Mouse (Mus musculus): ENCODE data around the gene Pigo. TPM values are rescaled to one million over a fixed set of nuclear protein-coding genes. Genes with fewer than 3 reads are reported as not detected.

The Pigo gene
- polyA plus RNA-seq, 1 experiment from 2014 or later, result 26.0 TPM

DNA sequence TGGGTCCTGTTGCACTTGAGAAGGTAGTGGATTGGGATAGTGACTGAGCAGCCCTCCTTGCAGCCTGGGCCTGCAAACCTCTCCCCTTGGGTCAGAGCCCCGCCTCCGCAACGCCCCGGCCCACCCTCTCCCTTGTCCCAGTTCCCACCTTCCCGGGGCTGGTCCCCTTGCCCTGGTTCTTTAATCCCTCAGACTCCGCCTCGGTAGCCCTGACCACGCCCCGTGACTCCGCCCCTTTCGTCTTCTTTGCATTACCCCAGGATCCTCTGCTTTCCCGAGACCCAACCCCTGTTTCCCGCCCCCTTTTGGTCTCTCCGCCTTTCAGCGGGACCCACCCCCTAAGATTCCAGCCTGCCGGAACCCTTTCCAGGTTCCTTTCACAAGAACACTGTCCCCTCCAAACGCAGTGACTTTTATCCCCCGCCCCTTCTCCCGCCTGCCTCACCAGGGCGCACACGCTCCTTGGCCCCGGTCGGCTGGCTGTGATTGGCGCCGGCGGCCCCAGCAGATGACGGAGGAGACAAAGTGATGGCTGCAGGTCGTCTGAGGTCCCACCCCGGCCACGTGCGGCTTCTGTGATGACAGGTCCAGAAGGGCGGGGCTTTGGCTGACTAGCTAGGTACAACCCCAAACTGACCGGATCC is 20.2 kb upstream of the Pigo start, which contains the start of gene Fam214b:
Gene Fam214b, minus strand, starts transcription at position 562 of the 644 bp plus-strand sequence.
- Histone ChIP-seq H3K27ac (peak within 1 kb of the TSS; percentile 28; the same call in 1 of the 2 replicates), H3K27me3 (no peaks in the 10 kb centered on the region), H3K36me3 (no peaks in the 10 kb centered on the region), H3K9me3 (no peaks in the 10 kb centered on the region), H3K4me1 (peaks cover 18% of the 10 kb centered on the region), H3K9ac (peak within 1 kb of the TSS; percentile 65), H3K4me2 (replicated peaks) (peak within 1 kb of the TSS; percentile 86), H3K4me3 (peak within 1 kb of the TSS; percentile 60)
- WGBS, result under 1% methylated on average over 33 of the region's 33 CpGs
- ATAC-seq (ENCODE audit: low FRiP score, low read depth), result peak; percentile 95

DNA sequence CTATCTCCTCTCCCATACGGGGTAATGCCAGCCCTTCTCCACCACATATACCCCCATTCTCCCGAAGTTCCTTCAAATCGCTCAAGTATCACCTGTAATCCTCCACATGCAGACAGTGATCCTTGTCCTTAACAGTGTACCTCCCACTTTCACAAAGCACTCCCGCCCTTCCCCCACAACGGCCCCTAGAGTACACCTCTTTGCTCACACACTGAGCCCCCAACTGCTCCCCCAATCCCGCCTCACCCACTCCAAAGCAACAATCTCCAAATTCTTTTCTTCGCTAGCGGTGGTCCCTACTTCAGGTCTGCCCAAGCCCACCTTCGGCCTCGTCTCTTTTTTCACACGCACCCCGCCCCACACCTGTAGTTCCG is 19.7 kb upstream of the Pigo start:
- Histone ChIP-seq H3K36me3 (no peaks in the 10 kb centered on the region), H3K27me3 (no peaks in the 10 kb centered on the region), H3K27ac (peak overlapping the region; percentile 28; the same call in 1 of the 2 replicates), H3K9ac (peak overlapping the region; percentile 55), H3K9me3 (no peaks in the 10 kb centered on the region), H3K4me3 (peak overlapping the region; percentile 60), H3K4me1 (peaks cover 22% of the 10 kb centered on the region), H3K4me2 (replicated peaks) (peak overlapping the region; percentile 86)
- peak; percentile 8 for ATAC-seq (ENCODE audit: low FRiP score, low read depth)
- WGBS, result 8% methylated on average over 13 of the region's 13 CpGs

DNA sequence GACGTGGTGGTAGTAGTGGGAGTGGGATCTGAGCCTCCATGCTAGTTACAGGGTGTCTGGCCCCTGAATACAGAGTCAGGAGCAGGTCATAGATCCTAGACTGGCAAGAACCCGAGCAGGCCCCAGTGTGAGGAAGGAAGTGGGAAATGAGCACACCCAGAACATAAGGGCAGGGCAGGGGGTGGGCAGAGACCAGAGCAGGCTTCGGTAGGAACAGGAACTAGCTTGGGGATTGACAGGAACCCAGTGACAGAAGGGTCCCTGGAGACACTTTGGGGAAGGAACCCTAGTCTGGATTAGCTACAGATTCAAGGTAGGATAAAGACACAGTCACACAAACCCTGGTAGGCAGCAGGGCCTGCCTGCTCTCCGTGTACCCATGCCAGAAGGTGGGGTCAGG is 19.1 kb upstream of the Pigo start:
- no peak overlapping the region; the same call in 1 of the 2 replicates for H3K27ac ChIP-seq
- H3K27me3 ChIP-seq, result no peaks in the 10 kb centered on the region
- H3K9ac ChIP-seq, result peak overlapping the region; percentile 55
- WGBS, result 20% methylated on average over 4 of the region's 4 CpGs
- no peak for ATAC-seq (ENCODE audit: low FRiP score, low read depth)
- peak overlapping the region; percentile 60 for H3K4me3 ChIP-seq
- peak overlapping the region; percentile 86 for H3K4me2 ChIP-seq (replicated peaks)
- peaks cover 22% of the 10 kb centered on the region for H3K4me1 ChIP-seq
- H3K36me3 ChIP-seq, result no peaks in the 10 kb centered on the region
- no peaks in the 10 kb centered on the region for H3K9me3 ChIP-seq

DNA sequence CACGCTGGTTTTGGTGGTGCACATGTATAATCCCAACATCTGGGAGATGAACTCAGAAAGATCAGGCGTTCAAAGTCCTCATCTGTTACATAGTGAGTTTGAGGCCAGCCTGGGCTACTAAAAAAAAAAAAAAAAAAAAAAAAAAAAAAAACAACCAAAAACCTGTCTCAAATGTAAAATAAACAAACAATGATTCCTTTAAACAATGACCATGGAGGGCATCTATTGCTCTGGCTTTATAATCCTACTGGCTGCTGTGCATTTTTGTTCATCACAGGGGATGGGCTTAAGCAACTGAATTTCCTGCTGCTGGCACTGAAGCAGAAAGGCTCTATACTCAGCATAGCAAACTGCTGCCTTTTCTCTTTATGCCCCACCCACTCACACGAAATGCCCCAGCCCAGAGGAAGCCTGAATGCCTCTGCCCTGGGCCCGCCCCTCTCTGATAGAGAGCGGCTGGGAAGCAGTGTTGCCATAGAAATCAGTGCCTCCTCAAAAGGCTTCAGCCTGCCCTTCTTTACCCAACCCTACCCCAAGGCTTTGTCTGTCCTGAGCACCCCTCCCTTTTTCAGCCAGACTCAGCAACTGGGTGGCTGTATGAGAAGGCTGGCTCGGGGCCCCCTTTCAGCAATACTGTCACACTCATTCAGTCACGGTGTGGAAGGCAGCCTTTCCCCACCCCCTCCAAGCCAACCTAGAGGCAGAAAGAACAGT is 18.2 kb upstream of the Pigo start:
- ATAC-seq (ENCODE audit: low FRiP score, low read depth), result no peak

DNA sequence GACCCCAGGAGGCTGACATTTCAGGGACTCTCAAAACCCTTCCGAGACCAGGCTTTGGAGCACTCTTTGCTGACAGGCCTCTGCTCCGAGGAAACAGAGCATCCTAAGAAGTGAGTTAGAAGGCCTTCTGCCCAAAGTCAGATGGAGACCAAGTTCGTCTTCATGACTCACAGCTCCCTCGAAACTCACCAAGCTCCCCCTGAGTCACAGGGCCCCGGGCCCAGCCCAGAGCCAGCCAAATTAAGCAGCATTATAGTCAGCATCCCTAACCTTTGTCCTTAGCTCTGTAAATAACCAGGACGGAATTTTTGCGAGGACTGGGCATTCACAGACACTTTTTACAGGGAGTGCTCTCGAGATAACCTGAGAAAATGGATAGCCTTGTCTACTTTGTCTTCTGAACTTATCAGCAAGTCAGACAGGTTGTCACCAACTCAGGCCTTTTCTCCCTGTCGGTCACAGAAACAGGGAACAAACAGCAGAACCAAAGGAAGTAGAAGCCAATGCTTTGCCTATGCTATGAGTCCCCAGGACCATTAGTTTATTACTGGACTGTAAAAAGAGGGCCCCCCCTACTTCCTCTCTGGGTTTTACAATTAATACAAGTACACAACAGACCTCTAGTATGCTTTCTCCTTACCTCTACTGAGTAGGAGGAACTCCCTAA is 15.4 kb upstream of the Pigo start:
- 71% methylated on average over 9 of the region's 9 CpGs for WGBS
- H3K9ac ChIP-seq, result no peak overlapping the region
- peak overlapping the region; percentile 6; the same call in 1 of the 2 replicates for H3K27ac ChIP-seq
- no peak for ATAC-seq (ENCODE audit: low FRiP score, low read depth)
- no peak overlapping the region for H3K4me3 ChIP-seq
- no peaks in the 10 kb centered on the region for H3K9me3 ChIP-seq
- peaks cover 41% of the 10 kb centered on the region for H3K4me1 ChIP-seq
- H3K36me3 ChIP-seq, result peaks cover 9% of the 10 kb centered on the region
- H3K27me3 ChIP-seq, result no peaks in the 10 kb centered on the region
- H3K4me2 ChIP-seq (replicated peaks), result no peak overlapping the region

More for the DNA sequence above, 18.2 kb upstream of the Pigo start:
- H3K9ac ChIP-seq, result peak overlapping the region; percentile 1; the same call in 1 of the 2 replicates
- 29% methylated on average over 7 of the region's 7 CpGs for WGBS
- H3K4me1 ChIP-seq, result peaks cover 31% of the 10 kb centered on the region
- no peaks in the 10 kb centered on the region for H3K36me3 ChIP-seq
- H3K27me3 ChIP-seq, result no peaks in the 10 kb centered on the region
- no peak overlapping the region for H3K4me3 ChIP-seq
- H3K27ac ChIP-seq, result no peak overlapping the region
- H3K9me3 ChIP-seq, result no peaks in the 10 kb centered on the region
- peak overlapping the region; percentile 86 for H3K4me2 ChIP-seq (replicated peaks)

DNA sequence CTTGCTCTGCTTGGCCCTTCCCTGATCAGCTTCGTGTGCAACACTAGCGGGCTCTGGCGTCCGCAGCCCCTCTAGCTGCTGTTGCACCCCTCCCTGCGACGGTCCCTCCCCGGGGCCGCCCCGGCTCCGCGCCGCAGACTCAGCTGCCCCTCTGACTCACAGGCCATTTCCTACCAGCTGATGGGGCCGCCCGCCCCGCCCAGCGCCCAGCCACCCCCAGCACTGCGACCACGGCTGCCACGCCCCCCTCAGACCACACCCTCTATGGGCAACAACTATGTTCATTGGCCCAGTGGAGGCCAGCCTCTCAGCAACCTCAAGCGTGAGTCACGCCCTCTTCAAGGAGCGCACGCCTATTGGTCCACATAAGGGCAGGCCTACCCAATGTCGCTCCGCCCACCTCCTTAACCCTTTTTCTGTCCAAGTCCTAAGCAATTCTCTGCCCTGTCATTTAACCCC is 14.5 kb upstream of the Pigo start:
- Histone ChIP-seq H3K36me3 (peaks cover 16% of the 10 kb centered on the region), H3K9ac (peak overlapping the region; percentile 80), H3K4me3 (peak overlapping the region; percentile 77), H3K4me1 (peaks cover 38% of the 10 kb centered on the region), H3K27ac (peak overlapping the region; percentile 67; the same call in 1 of the 2 replicates), H3K9me3 (no peaks in the 10 kb centered on the region), H3K27me3 (no peaks in the 10 kb centered on the region), H3K4me2 (replicated peaks) (peak overlapping the region; percentile 85)
- peak; percentile 98 for ATAC-seq (ENCODE audit: low FRiP score, low read depth)
- WGBS, result under 1% methylated on average over 25 of the region's 25 CpGs

DNA sequence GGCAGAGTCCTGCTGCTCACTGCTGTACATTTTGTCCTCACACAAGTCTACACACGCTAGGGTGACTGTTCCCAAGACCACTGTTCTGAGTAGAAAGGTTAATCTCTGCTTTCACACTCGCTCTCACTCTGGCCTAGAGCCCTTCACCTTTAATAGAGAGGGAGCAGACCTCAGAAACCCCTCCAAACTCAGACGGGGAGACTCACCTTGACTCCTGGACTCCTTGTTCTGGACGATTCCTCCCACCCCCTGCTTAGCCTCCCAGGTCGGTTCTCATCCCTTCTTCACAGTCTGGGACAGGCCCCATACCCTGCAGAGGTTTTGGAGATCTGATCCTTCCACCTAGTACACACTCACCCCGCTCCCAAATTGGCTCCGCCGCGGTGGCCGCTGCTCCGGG is 14.0 kb upstream of the Pigo start:
- Histone ChIP-seq H3K36me3 (peaks cover 21% of the 10 kb centered on the region), H3K4me3 (peak overlapping the region; percentile 77), H3K4me2 (replicated peaks) (peak overlapping the region; percentile 85), H3K27ac (peak overlapping the region; percentile 67), H3K9me3 (no peaks in the 10 kb centered on the region), H3K27me3 (no peaks in the 10 kb centered on the region), H3K9ac (peak overlapping the region; percentile 80), H3K4me1 (peaks cover 33% of the 10 kb centered on the region)
- 2% methylated on average over 11 of the region's 11 CpGs for WGBS
- no peak; the same call in none of the 2 replicates for ATAC-seq (ENCODE audit: low FRiP score, low read depth)

DNA sequence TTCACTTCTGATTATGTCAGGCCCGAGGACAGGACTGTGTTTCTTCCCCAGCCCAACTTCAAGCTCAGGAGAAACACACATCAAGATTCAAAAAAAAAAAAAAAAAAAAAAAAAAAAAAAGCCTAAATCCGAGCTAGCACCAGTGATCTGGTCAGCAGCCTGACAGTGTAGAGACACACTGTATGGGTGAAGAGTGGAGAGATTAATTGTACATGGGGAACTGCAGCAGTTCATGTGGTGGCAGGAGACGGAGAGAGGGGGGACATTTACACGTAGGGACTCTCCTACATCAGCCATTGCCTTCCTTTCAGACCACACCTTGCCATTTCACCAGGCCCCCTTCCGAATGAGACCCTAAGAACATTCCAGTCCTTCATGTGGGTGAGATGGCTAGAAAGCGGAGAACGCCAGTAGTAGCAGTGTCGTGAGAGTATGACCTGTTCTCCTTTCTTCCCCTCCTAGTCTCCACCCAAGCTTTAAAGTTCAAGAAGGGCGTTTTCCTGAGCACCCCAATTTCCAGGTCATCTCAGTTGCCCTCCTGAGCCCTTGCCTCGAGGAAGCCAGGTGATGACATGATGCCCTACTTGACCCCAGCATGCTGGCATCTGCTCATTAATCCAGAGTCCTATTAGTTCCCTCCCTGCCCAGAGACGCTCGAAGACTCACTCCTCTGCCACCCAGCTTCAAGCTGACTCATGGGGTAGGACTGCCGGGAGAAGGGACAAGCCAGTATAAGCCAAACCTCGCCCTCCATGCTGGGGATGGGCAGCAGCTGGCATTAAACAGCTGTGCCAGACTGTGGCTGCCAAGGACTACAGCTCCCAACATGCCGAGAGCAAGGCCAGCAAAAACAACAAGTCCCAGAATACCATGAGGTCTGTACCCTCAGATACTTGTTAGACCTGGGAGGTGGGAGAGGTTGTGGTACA is 13.2 kb upstream of the Pigo start:
- Histone ChIP-seq H3K4me1 (peaks cover 25% of the 10 kb centered on the region), H3K27ac (0 out of 2 replicates have a peak overlapping the region, but pooled peaks have one; percentile 67), H3K4me3 (peak overlapping the region; percentile 77), H3K27me3 (no peaks in the 10 kb centered on the region), H3K36me3 (peaks cover 29% of the 10 kb centered on the region), H3K9ac (peak overlapping the region; percentile 80), H3K4me2 (replicated peaks) (peak overlapping the region; percentile 85), H3K9me3 (no peaks in the 10 kb centered on the region)
- 55% methylated on average over 15 of the region's 15 CpGs for WGBS
- no peak for ATAC-seq (ENCODE audit: low FRiP score, low read depth)

DNA sequence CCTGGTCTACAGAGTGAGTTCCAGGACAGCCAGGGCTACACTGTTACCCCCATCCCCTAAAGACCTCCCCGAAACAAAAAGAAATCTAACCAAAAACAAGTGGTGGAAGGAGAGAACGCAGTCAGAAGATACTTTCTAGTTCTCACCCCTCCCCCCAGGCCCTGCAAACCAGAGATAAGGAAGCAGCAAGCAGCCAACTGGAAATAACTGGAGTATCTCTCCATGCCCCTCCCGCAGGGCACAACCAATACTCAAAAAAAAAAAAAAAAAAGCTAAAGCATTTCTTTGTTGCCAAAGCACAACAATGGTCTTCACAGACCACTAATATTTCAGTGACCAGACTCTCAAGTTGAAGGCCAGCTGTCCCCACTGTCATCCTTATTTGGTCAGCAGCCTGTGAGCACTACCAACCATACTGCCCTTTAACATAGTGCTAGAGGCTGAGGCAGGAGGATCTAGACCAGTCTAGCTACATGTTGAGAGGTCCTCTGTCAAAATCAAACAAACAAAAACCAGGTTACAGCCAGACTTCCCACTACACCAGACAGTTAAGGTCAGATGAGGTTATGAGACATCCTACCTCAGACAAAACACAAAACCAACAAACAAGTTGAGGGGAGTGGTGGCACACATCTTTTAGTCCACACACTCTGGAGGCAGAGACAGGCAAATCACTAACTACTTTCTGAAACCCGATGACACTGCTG is 12.4 kb upstream of the Pigo start:
- Histone ChIP-seq H3K4me2 (replicated peaks) (peak overlapping the region; percentile 21; the same call in 1 of the 2 replicates), H3K4me1 (peaks cover 23% of the 10 kb centered on the region), H3K36me3 (peaks cover 37% of the 10 kb centered on the region), H3K27ac (no peak overlapping the region), H3K9ac (no peak overlapping the region), H3K27me3 (no peaks in the 10 kb centered on the region), H3K9me3 (no peaks in the 10 kb centered on the region), H3K4me3 (no peak overlapping the region)
- ATAC-seq (ENCODE audit: low FRiP score, low read depth), result no peak
- 65% methylated on average over 4 of the region's 4 CpGs for WGBS

DNA sequence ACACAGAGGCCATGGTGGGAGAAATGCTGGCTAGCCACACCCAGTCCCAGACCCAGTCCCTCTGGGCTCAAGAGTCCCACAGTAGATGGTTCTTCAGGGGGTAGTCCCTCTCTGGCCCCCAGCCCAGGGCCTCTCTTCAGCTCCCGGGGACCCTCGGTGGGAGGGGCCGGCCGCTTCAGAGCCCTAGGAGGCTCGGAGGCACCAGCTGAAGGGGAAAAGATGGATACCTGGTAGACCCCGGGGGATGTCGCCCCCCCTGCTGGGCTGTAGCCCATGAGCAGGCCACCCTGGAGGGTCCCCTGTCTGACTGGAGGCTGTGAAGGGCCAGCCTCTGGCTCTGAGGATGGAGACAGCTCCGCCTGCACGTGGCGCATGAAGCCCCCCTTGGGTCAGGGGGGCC is 10.7 kb upstream of the Pigo start:
- no peak for ATAC-seq (ENCODE audit: low FRiP score, low read depth)
- Histone ChIP-seq H3K4me2 (replicated peaks) (no peak overlapping the region), H3K9ac (no peak overlapping the region), H3K9me3 (no peaks in the 10 kb centered on the region), H3K4me1 (peaks cover 30% of the 10 kb centered on the region), H3K36me3 (peaks cover 43% of the 10 kb centered on the region), H3K4me3 (no peak overlapping the region), H3K27ac (no peak overlapping the region), H3K27me3 (no peaks in the 10 kb centered on the region)
- WGBS, result 89% methylated on average over 10 of the region's 10 CpGs

DNA sequence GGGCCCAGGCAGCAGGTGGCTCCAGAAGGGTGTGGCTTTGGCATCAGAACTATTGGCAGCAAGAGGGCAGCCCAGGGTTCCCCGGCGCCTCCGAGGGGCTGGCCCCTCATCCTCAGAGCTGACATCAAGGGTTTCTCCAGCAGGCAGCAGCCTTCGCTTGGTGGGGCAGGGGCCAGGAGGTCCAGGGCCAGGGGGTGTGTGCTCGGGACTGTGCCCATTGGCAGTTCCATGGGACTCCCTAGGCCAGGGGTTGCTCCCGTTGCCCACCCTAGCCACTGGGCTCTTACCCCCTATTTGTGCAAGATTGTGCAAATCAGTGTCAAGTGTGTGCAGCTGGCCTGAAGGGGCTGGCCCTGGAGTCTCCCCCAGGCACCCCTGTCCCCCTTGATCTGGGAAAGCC is 10.2 kb upstream of the Pigo start:
- no peaks in the 10 kb centered on the region for H3K27me3 ChIP-seq
- ATAC-seq (ENCODE audit: low FRiP score, low read depth), result no peak
- peaks cover 30% of the 10 kb centered on the region for H3K4me1 ChIP-seq
- peaks cover 43% of the 10 kb centered on the region for H3K36me3 ChIP-seq
- H3K9ac ChIP-seq, result 0 out of 2 replicates have a peak overlapping the region, but pooled peaks have one; percentile 25
- H3K9me3 ChIP-seq, result no peaks in the 10 kb centered on the region
- WGBS, result 84% methylated on average over 6 of the region's 6 CpGs
- no peak overlapping the region for H3K4me2 ChIP-seq (replicated peaks)
- H3K4me3 ChIP-seq, result no peak overlapping the region
- no peak overlapping the region for H3K27ac ChIP-seq

All from limb, embryonic 13.5 days (tissue).